Mouse (Mus musculus): Measurements from ENCODE around the gene Olfml2a. TPM values are rescaled to one million over a fixed set of nuclear protein-coding genes. Genes with fewer than 3 reads are reported as not detected.

Gene Olfml2a
- polyA plus RNA-seq, 1 experiment from 2014 or later: 17.9 TPM

DNA sequence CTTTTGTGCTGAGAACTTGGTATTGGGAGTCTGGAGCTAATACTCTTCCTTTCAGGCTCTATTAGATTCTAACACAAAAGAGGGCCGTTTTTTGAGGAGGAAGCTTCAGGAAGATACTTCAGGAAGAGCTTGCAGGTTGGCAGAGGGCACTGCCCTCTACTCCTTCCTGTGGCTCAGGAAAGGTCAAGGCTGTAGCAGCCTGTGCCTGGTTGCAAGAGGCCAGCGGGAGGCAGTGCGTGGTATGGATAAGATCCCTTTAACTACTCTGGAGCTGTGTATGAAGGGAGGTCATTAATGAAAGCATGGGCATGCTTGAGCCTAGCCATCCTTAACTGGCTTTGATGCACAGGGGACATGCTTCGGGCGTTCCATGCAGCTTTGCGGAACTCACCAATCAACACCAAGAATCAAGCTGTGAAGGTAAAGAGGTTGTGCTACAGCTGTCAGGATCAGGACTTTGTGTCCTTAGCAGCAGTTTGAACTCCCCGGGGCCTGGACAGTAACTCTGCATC lies 81.0 kb downstream of the Olfml2a start:
- H3K4me1 ChIP-seq: peaks cover 14% of the 10 kb centered on the region
- no peak overlapping the region for H3K4me2 ChIP-seq (replicated peaks)
- H3K9ac ChIP-seq: no peak overlapping the region
- H3K27me3 ChIP-seq: no peaks in the 10 kb centered on the region
- H3K4me3 ChIP-seq (replicated peaks): no peak overlapping the region
- WGBS: 89% methylated on average over 7 of the region's 7 CpGs
- H3K9me3 ChIP-seq (replicated peaks): no peaks in the 10 kb centered on the region
- H3K27ac ChIP-seq (replicated peaks): no peak overlapping the region
- ATAC-seq (ENCODE audit: insufficient number of reproducible peaks, low FRiP score, low TSS enrichment, low read depth): no peak
- peaks cover 47% of the 10 kb centered on the region for H3K36me3 ChIP-seq

Other genes starting within 250 kb of the Olfml2a start
- gene Nr5a1, start 217.4 kb upstream of the Olfml2a start, polyA plus RNA-seq (2015; fragmentation: Nextera tagmentation; extraction: Ambion mirVana): 0.05 and 0.09 TPM in 2 replicates
- 1.2 and 1.6 TPM in 2 replicates for gene Nr6a1, start 4.3 kb upstream of the Olfml2a start, polyA plus RNA-seq (2015; fragmentation: Nextera tagmentation; extraction: Ambion mirVana)
- 2.2 and 4.2 TPM in 2 replicates for gene Wdr38, start 65.5 kb downstream of the Olfml2a start, polyA plus RNA-seq (2015; fragmentation: Nextera tagmentation; extraction: Ambion mirVana)
- 133 and 135 TPM in 2 replicates for gene Arpc5l, start 73.4 kb downstream of the Olfml2a start, polyA plus RNA-seq (2015; fragmentation: Nextera tagmentation; extraction: Ambion mirVana)
- 941 and 1,047 TPM in 2 replicates for gene Rpl35, start 73.6 kb downstream of the Olfml2a start, polyA plus RNA-seq (2015; fragmentation: Nextera tagmentation; extraction: Ambion mirVana)
- 28.2 and 29.0 TPM in 2 replicates for gene Golga1, start 133.6 kb downstream of the Olfml2a start, polyA plus RNA-seq (2015; fragmentation: Nextera tagmentation; extraction: Ambion mirVana)